Mouse (Mus musculus) kidney, postnatal 14 days (tissue): ENCODE results near the gene Pde6c.

Source experiments
- DNase-seq: peaks from one replicate; pipeline ENCODE4 v3.0.0; 2022; ENCODE audit warnings: mixed read lengths

Gene Pde6c

GRCm38 (mm10) chr19:38132481-38132880 is at the start of gene Pde6c:
Pde6c (plus strand) TSS chr19:38132781.
- DNase-seq: no peak

GRCm38 (mm10) chr19:38082931-38083525 is 49.6 kb upstream of the Pde6c start:
- no peak for DNase-seq

GRCm38 (mm10) chr19:38085841-38086240 is 46.7 kb upstream of the Pde6c start:
- no peak for DNase-seq

- DNase-seq: peak; percentile 46
Measured at GRCm38 (mm10) chr19:38086948-38087551, 45.5 kb upstream of the Pde6c start.

GRCm38 (mm10) chr19:38089358-38089757 is 43.2 kb upstream of the Pde6c start:
- DNase-seq: no peak

- DNase-seq: no peak
Measured at GRCm38 (mm10) chr19:38091512-38091985, 41.0 kb upstream of the Pde6c start.

- no peak for DNase-seq
Measured at GRCm38 (mm10) chr19:38096231-38096630, 36.4 kb upstream of the Pde6c start.

GRCm38 (mm10) chr19:38096858-38097758 is 35.5 kb upstream of the Pde6c start, which contains the start of gene Ffar4:
Ffar4 (plus strand) TSS chr19:38097071.
- DNase-seq: no peak

GRCm38 (mm10) chr19:38107871-38108270 is 24.7 kb upstream of the Pde6c start:
- DNase-seq: no peak

- no peak for DNase-seq
Measured at GRCm38 (mm10) chr19:38109506-38110242, 22.9 kb upstream of the Pde6c start.

- DNase-seq: no peak
Measured at GRCm38 (mm10) chr19:38111056-38111455, 21.5 kb upstream of the Pde6c start.

GRCm38 (mm10) chr19:38112575-38112974 is 20.0 kb upstream of the Pde6c start:
- DNase-seq: no peak

GRCm38 (mm10) chr19:38114834-38115491 is 17.6 kb upstream of the Pde6c start:
- no peak for DNase-seq

- DNase-seq: no peak
Measured at GRCm38 (mm10) chr19:38120123-38120760, 12.3 kb upstream of the Pde6c start.

GRCm38 (mm10) chr19:38123921-38124320 is 8.7 kb upstream of the Pde6c start:
- DNase-seq: no peak

- DNase-seq: peak; percentile 6
Measured at GRCm38 (mm10) chr19:38124401-38125218, 8.0 kb upstream of the Pde6c start.

- DNase-seq: no peak
Measured at GRCm38 (mm10) chr19:38125219-38125610, 7.4 kb upstream of the Pde6c start, which contains the start of gene Rbp4. Rbp4 (minus strand) TSS chr19:38125281.

- DNase-seq: no peak
Measured at GRCm38 (mm10) chr19:38126656-38127055, 5.9 kb upstream of the Pde6c start.

- DNase-seq: no peak
Measured at GRCm38 (mm10) chr19:38133986-38134385, 1.4 kb downstream of the Pde6c start.

- no peak for DNase-seq
Measured at GRCm38 (mm10) chr19:38134806-38135205, 2.2 kb downstream of the Pde6c start.
